ENCODE assay signal across 9 mouse cellular contexts in genomic region chr9:53398388-53398700, GRCm38 (mm10). TPM values are rescaled to one million over a fixed set of nuclear protein-coding genes. Genes with fewer than 3 reads are reported as not detected.
DNase-seq lines count a peak whose midpoint lies in the region; ATAC-seq lines count a peak whose summit lies in the region.
"Had no signal": no experiment of that assay in that cellular context is flagged by ENCODE, and none has a peak within 500 bp of the region (broad histone marks: within the 10 kb centered on the region; RNA-seq: fewer than 3 reads in every experiment).

No protein-coding gene starts in this region.

- no peaks in the 10 kb centered on the region for H3K27me3 ChIP-seq in hindbrain, embryonic 10.5 days (ENCODE audit: insufficient read depth, poor library complexity, severe bottlenecking)
- H3K27me3 ChIP-seq in hindbrain, embryonic 12.5 days = no peaks in the 10 kb centered on the region

- H3K9ac ChIP-seq in hindbrain, embryonic 12.5 days = no peak overlapping the region

- ATAC-seq in hindbrain, embryonic 12.5 days (ENCODE audit: low FRiP score) = no peak
- peak; percentile 81 for ATAC-seq in megakaryocyte-erythroid progenitor cell, adult 5-6 weeks (replicated peaks; ENCODE audit: low FRiP score, low TSS enrichment, poor library complexity, severe bottlenecking)

- H3K4me1 ChIP-seq in hindbrain, embryonic 10.5 days (replicated peaks) = peaks cover 7% of the 10 kb centered on the region; the same call in 1 of the 2 replicates
- H3K4me1 ChIP-seq in hindbrain, embryonic 12.5 days = peaks cover 12% of the 10 kb centered on the region

- 10% methylated on average over 5 of the region's 5 CpGs for WGBS in hindbrain, embryonic 10.5 days
- 7% methylated on average over 5 of the region's 5 CpGs for WGBS in hindbrain, embryonic 12.5 days

- no peaks in the 10 kb centered on the region for H3K9me3 ChIP-seq in hindbrain, embryonic 10.5 days
- no peaks in the 10 kb centered on the region for H3K9me3 ChIP-seq in hindbrain, embryonic 12.5 days (replicated peaks)

- DNase-seq in hindbrain, embryonic 10.5 days (ENCODE audit: low spot score) = peak; percentile 58
- peak; percentile 66 to 71 for DNase-seq in B cell, adult 2 months
- DNase-seq in T-cell, adult 2 months (ENCODE audit: low spot score) = peak; percentile 56
- peak; percentile 72 to 75 for DNase-seq in cerebellum, postnatal 36 days
- peak; percentile 54 for DNase-seq in kidney, postnatal 14 days
- DNase-seq in thymus, postnatal 36 days = peak; percentile 53 to 63

- no peak overlapping the region for H3K27ac ChIP-seq in hindbrain, embryonic 10.5 days
- no peak overlapping the region for H3K27ac ChIP-seq in hindbrain, embryonic 12.5 days

- H3K4me2 ChIP-seq in hindbrain, embryonic 12.5 days (replicated peaks) = no peak overlapping the region

- no peak overlapping the region for H3K4me3 ChIP-seq in hindbrain, embryonic 10.5 days
- no peak overlapping the region for H3K4me3 ChIP-seq in hindbrain, embryonic 12.5 days
- H3K4me3 ChIP-seq: erythroblast, embryonic 14.5 days had no signal

- no peaks in the 10 kb centered on the region for H3K36me3 ChIP-seq in hindbrain, embryonic 10.5 days
- H3K36me3 ChIP-seq in hindbrain, embryonic 12.5 days = no peaks in the 10 kb centered on the region

RNA-seq across cellular contexts. Expression of gene 4930550C14Rik, which starts 3.8 kb away (rescaled TPM):
- polyA plus RNA-seq in hindbrain, embryonic 10.5 days (2016; fragmentation: Nextera tagmentation; extraction: Ambion mirVana) = 0.25 and 0.27 TPM in 2 replicates
- 0.49 and 0.77 TPM in 2 replicates for polyA plus RNA-seq in hindbrain, embryonic 12.5 days (2016; fragmentation: Nextera tagmentation; extraction: Ambion mirVana)
- total RNA-seq in megakaryocyte-erythroid progenitor cell, adult 5-6 weeks (2014; fragmentation: Nextera tagmentation) = not detected in 2 replicates
- total RNA-seq in megakaryocyte-erythroid progenitor cell, adult 5-6 weeks (2017) = 0.38 and 0.84 TPM in 2 replicates

RNA-seq across cellular contexts. Expression of gene Kdelc2, which starts 14.5 kb away (rescaled TPM):
- polyA plus RNA-seq in hindbrain, embryonic 10.5 days (2016; fragmentation: Nextera tagmentation; extraction: Ambion mirVana) = 8.6 and 10.9 TPM in 2 replicates
- polyA plus RNA-seq in hindbrain, embryonic 12.5 days (2016; fragmentation: Nextera tagmentation; extraction: Ambion mirVana) = 13.4 and 15.0 TPM in 2 replicates
- total RNA-seq in megakaryocyte-erythroid progenitor cell, adult 5-6 weeks (2014; fragmentation: Nextera tagmentation) = 1.6 and 1.7 TPM in 2 replicates
- 0.94 and 4.5 TPM in 2 replicates for total RNA-seq in megakaryocyte-erythroid progenitor cell, adult 5-6 weeks (2017)
- polyA plus RNA-seq: erythroblast, embryonic 14.5 days had no signal
